Mouse (Mus musculus) C2C12 (cell line): ENCODE measurements around the gene Kirrel.

ENCODE experiments used
- CTCF ChIP-seq: IDR thresholded peaks from one replicate; pipeline ENCODE4 v1.5.1; 2011; ENCODE audit not compliant: control insufficient read depth, insufficient read depth, insufficient read length
- FOSL1 ChIP-seq: IDR thresholded peaks from one replicate; pipeline ENCODE4 v1.8.0; 2011; ENCODE audit warnings: mild to moderate bottlenecking, low read length; ENCODE audit not compliant: poor library complexity, insufficient read depth, severe bottlenecking

GRCm38 (mm10) chr3:87167621-87168020, 6.9 kb downstream of the Kirrel start:
- TF ChIP-seq FOSL1: no peak
- TF ChIP-seq CTCF: no peak
